Mouse (Mus musculus) common myeloid progenitor, adult 5-6 weeks (primary cell): ENCODE results near the gene Zbtb40. TPM values are rescaled to one million over a fixed set of nuclear protein-coding genes. Genes with fewer than 3 reads are reported as not detected.
A peak's percentile ranks its signal among the peaks of the same experiment; 100 is the strongest.

Experiments used
- ATAC-seq: replicated peaks from 2 replicates; pipeline ENCODE4 v1.8.0; 2016; ENCODE audit warnings: low read depth, mild to moderate bottlenecking, moderate TSS enrichment, inconsistent platforms; ENCODE audit not compliant: poor library complexity, severe bottlenecking
- total RNA-seq: library from RNA; stranded (forward); fragments of 200-1000, 187-1606 nt; gene quantifications from 2 replicates; pipeline ENCODE4 v1.2.3, GENCODE M21; 2017

The Zbtb40 gene
- total RNA-seq, 1 experiment from 2014 or later = 9.9 TPM

- ATAC-seq = no peak
Observed at GRCm38 (mm10) chr4:137038096-137038495, 10.5 kb downstream of the Zbtb40 start.

- ATAC-seq = no peak
Observed at GRCm38 (mm10) chr4:137033115-137033887, 15.3 kb downstream of the Zbtb40 start.

GRCm38 (mm10) chr4:137032456-137032855 lies 16.1 kb downstream of the Zbtb40 start:
- ATAC-seq = no peak

GRCm38 (mm10) chr4:137031319-137031718 lies 17.3 kb downstream of the Zbtb40 start:
- ATAC-seq = no peak

- ATAC-seq = no peak
Observed at GRCm38 (mm10) chr4:137029348-137029747, 19.3 kb downstream of the Zbtb40 start.

- no peak for ATAC-seq
Observed at GRCm38 (mm10) chr4:137027051-137027450, 21.6 kb downstream of the Zbtb40 start.

GRCm38 (mm10) chr4:137025570-137025969 lies 23.0 kb downstream of the Zbtb40 start:
- ATAC-seq = 0 out of 2 replicates have a peak, but pooled peaks have one; percentile 8

- ATAC-seq = no peak
Observed at GRCm38 (mm10) chr4:137025133-137025532, 23.5 kb downstream of the Zbtb40 start.

- ATAC-seq = no peak
Observed at GRCm38 (mm10) chr4:137020065-137020464, 28.5 kb downstream of the Zbtb40 start.

- no peak for ATAC-seq
Observed at GRCm38 (mm10) chr4:137015934-137016333, 32.7 kb downstream of the Zbtb40 start.

- ATAC-seq = no peak
Observed at GRCm38 (mm10) chr4:137015476-137015856, 33.1 kb downstream of the Zbtb40 start.

- no peak for ATAC-seq
Observed at GRCm38 (mm10) chr4:137014654-137015475, 33.7 kb downstream of the Zbtb40 start.

GRCm38 (mm10) chr4:137014124-137014523 lies 34.5 kb downstream of the Zbtb40 start:
- no peak for ATAC-seq

GRCm38 (mm10) chr4:137006966-137007365 lies 41.6 kb downstream of the Zbtb40 start:
- ATAC-seq = no peak

GRCm38 (mm10) chr4:137001825-137002224 lies 46.8 kb downstream of the Zbtb40 start:
- ATAC-seq = no peak

GRCm38 (mm10) chr4:137001020-137001419 lies 47.6 kb downstream of the Zbtb40 start:
- ATAC-seq = no peak

- no peak for ATAC-seq
Observed at GRCm38 (mm10) chr4:136998371-136998770, 50.2 kb downstream of the Zbtb40 start.

GRCm38 (mm10) chr4:136997723-136998345 lies 50.8 kb downstream of the Zbtb40 start:
- ATAC-seq = no peak

GRCm38 (mm10) chr4:136996933-136997332 lies 51.7 kb downstream of the Zbtb40 start:
- no peak for ATAC-seq

- ATAC-seq = no peak
Observed at GRCm38 (mm10) chr4:136995361-136995760, 53.2 kb downstream of the Zbtb40 start.
